Mouse (Mus musculus): ENCODE results near the gene Cbs.
A peak's percentile ranks its signal among the peaks of the same experiment; 100 is the strongest.

Cbs gene

DNA sequence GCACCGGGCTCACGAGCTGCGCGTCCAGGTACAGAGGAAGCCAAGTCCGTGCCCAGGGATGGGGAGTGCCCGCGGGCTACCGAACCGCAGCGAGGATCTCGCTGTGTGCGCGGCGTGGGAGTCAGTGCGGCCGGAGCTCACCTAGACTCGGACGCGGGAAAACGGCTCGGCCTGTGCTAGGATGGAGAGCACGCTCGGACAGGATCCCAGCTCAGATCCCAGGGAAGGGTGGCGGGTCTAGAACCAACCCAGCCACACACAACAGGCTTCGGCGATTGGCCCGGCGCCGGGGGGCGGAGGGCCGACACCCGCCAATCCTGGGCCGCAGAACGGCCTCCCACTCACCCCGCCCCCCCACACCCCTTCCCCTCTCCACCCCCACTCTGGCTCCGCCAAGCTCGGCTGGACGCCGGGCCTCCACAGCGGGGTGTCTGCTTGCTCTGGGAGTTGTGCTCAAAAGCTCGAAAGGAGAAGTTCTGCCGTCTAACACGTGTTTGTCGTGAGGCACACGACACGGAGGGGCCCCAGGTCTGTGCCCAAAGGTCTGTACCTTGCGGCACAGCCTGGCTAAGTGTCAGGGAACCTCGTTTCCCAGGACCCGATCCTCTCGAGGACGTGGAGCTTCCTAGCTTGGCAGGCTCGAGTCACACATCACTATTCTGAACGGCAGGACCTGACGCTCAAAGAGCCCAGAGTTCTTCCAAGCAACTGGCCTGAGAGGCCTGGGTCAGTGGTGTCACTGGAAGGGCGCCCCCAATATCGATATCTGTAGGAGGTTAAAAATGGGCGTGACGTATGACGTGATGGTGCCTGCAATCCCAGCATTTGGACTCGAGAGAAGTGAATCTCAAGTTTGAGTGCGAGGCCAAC lies at the start of gene Cbs:
Cbs (minus strand) TSS at position 297 of the 870 bp plus-strand sequence.
- DNase-seq (ENCODE audit: low spot score in 2 of 2) = peak in 1 of 2 experiments; percentile 53

DNA sequence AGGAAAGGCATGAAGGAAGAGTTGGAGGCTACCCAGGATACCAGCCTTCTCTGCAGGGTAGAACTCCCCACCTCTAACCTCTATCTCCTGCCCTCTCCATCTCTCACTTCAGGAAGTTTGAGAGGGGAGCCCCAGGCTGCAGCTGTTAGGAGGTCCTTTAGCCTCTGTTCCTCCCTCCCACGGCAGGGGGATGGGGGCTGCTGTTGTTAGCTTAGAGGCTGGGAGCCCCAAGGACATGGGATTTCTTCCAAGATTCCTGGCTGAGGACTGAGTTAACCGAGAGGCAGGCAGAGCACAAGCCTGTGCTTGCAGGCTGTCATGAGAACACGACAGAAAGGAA lies 49.2 kb upstream of the Cbs start:
- DNase-seq (ENCODE audit: low spot score in 2 of 2) = no peak

GRCm38 (mm10) chr17:31685514-31686224 lies 48.6 kb upstream of the Cbs start:
- DNase-seq (ENCODE audit: low spot score in 2 of 2) = peak; percentile 62 to 83

- no peak for DNase-seq (ENCODE audit: low spot score in 2 of 2)
These were observed 43.4 kb upstream of the Cbs start for GRCm38 (mm10) chr17:31680450-31680849.

DNA sequence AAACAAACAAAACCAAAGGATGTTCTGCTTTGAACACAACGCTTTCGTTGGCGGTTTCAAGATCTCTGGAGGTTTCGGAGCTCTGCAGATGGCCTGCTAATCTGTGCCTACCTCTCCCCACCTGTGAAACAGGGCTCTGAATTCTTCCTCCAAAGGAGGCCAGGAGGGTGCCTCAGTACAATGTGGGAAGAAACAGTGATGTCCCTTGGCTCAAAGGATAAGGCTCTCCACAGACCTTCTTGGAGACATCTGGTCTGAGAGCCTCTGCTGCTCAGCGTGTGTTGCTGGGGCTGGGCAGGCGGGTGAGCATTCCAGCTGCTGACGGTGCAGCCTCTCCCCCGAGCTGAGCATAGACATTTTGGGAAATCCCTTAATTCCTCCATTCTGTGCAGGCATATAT lies 40.5 kb upstream of the Cbs start, which contains the start of gene Cryaa:
Cryaa (plus strand) TSS at position 301 of the 400 bp plus-strand sequence.
- DNase-seq (ENCODE audit: low spot score in 2 of 2) = no peak

DNA sequence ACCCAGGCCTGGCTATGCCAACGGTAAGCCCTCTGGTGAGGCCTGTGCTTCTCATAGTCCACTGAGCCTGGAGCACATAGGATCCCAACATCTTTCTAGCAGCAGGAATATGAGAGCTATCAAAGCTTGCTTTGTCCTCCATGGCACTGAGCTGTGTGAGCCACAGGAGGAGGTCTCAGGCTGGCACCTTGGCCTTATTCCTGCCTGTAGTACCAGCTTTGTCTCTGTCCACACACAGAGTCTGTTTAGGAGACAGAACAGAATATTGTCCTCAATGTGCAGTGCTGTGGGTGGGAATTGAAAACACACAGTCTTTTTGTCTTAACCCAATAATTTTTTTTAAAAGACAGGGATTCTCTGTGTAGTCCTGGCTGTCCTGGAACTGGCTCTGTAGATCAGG lies 37.4 kb upstream of the Cbs start:
- DNase-seq (ENCODE audit: low spot score in 2 of 2) = no peak

DNA sequence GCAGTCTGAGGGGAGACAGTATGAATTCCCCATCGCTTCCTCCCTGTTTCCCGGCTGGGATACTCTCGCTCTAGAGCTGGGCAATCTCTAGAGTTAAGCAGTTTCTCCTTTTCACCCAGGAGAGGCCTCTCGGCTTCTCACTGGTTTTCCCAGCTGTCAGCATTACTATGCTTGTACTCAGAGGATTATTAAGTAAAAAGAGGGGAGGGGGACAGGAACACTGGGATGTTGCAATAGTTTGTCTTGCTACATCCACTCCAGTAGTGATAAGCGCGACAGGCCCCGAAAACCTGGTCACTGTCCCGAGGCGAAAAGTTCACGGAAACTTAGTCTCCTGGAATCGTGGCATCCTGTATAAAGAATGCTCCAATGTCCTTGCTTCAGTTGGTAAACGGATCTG lies 35.2 kb upstream of the Cbs start:
- no peak for DNase-seq (ENCODE audit: low spot score in 2 of 2)

- DNase-seq (ENCODE audit: low spot score in 2 of 2) = no peak
These were observed 34.7 kb upstream of the Cbs start for GRCm38 (mm10) chr17:31671698-31672097.

DNA sequence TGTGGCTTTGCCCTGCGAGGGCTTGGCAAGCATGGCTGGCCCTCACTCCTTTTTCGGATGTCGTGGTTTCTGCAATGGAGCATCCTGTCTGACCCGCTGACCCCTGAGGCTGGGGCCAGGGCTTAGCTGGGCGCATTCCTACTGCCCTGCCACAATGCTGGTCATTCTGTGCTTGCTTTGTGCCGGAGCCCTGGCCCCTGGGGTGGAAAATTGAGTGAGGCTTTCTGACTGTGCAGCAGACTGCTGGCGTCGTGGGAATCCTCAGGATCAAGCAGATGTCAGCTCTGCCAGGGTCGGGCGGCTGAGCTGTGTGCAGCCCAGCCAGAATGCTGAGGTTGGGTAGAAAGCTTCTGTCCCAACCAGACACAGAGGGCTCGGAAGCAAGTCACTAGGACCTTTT lies 33.1 kb upstream of the Cbs start:
- DNase-seq (ENCODE audit: low spot score in 2 of 2) = no peak

GRCm38 (mm10) chr17:31668306-31668705 lies 31.3 kb upstream of the Cbs start:
- DNase-seq (ENCODE audit: low spot score in 2 of 2) = no peak

- DNase-seq (ENCODE audit: low spot score in 2 of 2) = peak; percentile 68 to 87
These were observed 27.7 kb upstream of the Cbs start for GRCm38 (mm10) chr17:31664760-31665159.

DNA sequence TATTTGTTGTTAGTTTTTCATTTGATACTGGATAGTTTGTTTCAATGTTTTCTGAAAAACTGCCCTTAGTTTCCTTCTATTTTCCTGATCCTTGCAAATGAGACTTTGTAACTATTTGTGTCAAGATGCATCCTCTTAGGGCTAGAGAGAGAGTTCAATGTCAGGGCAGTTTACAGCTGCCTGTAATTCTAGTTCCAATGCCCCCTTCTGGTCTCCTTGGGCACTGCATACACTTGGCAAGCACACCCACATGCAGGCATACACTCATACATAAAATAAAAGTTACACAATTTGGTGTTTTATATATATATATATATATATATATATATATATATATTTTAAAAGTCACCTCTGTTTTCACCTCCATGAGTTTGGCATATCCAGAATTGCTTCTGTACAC lies 25.8 kb upstream of the Cbs start:
- peak in 1 of 2 experiments; percentile 47 for DNase-seq (ENCODE audit: low spot score in 2 of 2)

GRCm38 (mm10) chr17:31660661-31661250 lies 23.7 kb upstream of the Cbs start:
- DNase-seq (ENCODE audit: low spot score in 2 of 2) = no peak

- DNase-seq (ENCODE audit: low spot score in 2 of 2) = peak; percentile 97 to 99
These were observed 21.6 kb upstream of the Cbs start, which contains the start of gene U2af1 for GRCm38 (mm10) chr17:31658468-31659185. TSS of gene U2af1 (minus strand) at chr17:31658892.

- no peak for DNase-seq (ENCODE audit: low spot score in 2 of 2)
These were observed 21.1 kb upstream of the Cbs start for GRCm38 (mm10) chr17:31658136-31658467.

DNA sequence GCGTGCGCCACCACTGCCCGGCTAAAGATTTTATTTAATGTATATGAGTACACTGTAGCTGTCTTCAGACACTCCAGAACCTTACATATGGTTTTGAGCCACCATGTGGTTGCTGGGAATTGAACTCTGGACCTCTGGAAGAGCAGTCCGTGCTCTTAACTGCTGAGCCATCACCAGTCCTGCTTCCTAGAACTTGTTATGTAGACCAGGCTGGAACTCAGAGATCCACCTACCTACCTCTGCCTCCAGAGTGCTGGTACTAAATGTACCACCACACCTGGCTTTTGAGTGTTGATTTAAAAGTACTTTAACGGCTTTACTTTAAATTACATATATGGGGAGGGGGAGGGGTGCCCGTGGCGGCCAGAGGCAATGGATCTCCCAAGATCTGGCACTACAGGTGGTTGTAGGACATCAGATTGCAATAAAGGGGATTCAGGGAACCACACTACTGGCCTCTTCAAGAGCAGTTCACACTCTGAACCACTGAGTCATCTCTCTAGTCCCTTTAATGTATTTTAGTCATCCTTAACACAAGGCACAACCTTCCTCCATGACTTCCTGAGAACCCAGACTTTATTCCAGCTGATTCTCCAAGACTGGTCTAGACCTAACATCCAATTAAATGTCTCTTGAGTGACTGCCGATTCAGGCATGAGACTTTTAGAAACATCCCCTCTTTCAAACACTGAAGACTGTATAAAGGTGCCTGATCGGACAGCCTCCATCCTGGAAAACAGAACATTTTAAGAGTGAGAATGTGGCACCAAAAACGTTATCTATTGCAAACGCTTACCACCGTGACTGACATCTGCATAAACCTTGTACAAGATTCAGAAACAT lies 20.3 kb upstream of the Cbs start:
- no peak for DNase-seq (ENCODE audit: low spot score in 2 of 2)

DNA sequence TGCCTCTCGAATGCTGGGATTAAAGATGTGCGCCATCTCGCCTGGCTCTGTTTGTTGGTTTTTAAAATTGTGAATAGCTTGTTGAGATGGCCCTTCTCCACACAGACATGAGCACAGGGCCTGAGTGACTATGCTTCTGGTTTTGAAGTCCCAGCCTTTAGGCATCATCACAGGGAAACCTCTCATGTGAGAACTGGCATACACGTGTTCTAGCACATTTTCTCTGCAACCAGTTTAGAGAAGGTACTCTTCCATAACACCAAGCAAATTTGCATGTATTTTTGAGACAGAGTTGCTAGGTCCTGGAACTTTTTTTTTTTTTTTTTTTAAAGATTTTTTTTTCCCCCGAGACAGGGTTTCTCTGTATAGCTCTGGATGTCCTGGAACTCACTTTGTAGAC lies 19.6 kb upstream of the Cbs start:
- DNase-seq (ENCODE audit: low spot score in 2 of 2) = no peak

GRCm38 (mm10) chr17:31655366-31655765 lies 18.3 kb upstream of the Cbs start:
- no peak for DNase-seq (ENCODE audit: low spot score in 2 of 2)

DNA sequence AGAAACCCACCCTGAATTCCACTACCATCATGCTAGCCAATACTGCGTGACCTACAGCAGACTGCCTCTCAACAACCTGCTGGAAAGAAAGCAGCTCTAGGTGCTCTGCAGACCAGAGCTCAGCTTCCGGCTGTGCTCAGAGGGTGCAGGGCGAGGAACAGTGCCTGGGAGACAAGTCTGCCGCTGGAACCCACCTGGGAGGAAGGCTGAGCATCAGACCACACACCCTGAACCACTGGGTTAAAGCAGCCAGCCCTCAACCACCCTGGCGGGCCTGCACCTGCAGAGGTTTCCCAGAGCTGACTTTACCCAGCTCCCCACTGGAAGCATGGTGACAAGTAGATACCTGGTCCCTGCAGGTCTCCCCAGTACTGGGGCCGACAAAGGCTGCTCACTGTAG lies 16.2 kb upstream of the Cbs start:
- no peak for DNase-seq (ENCODE audit: low spot score in 2 of 2)

DNA sequence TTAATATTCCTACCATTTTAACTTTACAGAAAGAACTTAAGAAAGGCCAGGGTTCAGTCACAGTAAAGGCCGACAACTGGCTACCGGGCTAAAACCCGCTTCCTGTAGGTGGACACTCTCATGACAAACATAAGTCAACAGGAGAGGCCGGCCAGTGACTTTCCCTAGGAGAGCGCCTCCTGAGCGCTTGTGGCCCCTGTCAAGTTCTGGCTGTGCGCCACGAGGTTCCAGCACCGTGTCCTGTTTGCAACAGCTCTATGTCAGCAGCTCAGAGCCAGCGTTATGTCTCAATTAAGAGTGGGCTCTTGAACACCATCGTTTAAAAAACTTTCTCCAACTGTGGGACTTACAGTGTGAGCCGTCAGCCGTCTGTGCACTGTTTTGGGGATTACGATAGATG lies 15.1 kb upstream of the Cbs start:
- DNase-seq (ENCODE audit: low spot score in 2 of 2) = no peak

Measured in spleen, postnatal 10 days (tissue).